Mouse (Mus musculus) urinary bladder, postnatal 36 days (tissue): Measurements from ENCODE around the gene Cldn24.

Source experiments
- DNase-seq, 2 experiments: peaks; one replicate each; pipeline ENCODE4 v3.0.0; 2022; ENCODE audit warnings: low spot score in 2 of 2, mixed read lengths in 1 of 2

The Cldn24 gene

DNA sequence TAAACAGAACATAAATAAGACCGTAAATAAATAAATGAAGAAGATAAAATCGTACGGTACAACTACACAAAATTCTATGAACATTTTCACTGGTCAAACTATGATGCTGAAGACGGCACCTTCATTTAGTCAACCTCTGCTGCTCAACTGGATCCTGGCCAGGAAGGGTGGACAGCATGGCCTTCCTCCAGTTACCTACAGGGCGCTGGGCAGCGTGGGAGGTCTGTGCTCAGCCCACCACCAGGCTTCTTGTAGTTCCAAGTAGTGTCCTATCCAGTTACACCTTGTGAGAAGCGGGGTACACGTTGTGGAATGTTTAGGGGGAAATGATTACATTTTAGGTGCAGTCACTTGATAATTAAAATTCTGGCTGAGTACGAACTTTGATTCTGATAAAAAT, 5.0 kb downstream of the Cldn24 start:
- no peak for DNase-seq

DNA sequence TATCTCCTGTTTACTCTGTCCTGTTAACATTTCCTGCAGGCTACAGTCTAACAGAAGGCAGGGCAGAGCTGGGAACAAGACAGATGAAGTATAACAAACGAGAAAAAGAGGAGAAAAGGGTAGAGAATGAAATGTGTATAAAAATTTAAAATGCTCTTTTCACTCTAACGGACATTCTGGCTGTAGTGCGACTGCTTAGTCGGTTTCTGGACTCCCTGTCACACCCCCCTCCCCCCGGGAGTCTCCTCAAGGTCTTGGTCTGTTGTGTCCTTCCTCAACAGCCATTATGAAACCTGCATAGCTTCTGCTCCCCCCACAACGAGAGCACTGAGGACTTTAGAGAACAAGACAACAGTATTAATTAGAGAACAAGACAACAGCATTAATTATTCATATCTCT, 10.7 kb downstream of the Cldn24 start:
- no peak for DNase-seq

DNA sequence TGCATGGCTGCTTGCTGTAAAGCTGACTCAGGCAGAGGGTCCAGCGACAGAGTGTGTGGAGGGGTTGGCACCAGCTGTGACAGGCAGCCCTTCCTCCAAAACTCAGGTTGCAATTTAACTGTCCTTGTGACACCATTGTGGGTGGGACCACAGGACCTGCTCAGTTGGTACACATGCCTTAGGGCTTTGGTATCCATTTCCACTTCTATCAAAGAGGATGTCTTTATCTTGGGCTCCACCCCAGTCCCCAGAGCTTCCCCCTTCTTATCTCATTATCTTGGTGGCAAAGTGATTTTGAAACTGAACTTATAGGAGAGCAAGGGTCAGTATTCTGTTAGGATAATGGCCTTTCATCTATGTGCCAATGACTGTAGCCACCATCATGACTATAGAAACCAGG, 12.0 kb downstream of the Cldn24 start:
- no peak for DNase-seq

DNA sequence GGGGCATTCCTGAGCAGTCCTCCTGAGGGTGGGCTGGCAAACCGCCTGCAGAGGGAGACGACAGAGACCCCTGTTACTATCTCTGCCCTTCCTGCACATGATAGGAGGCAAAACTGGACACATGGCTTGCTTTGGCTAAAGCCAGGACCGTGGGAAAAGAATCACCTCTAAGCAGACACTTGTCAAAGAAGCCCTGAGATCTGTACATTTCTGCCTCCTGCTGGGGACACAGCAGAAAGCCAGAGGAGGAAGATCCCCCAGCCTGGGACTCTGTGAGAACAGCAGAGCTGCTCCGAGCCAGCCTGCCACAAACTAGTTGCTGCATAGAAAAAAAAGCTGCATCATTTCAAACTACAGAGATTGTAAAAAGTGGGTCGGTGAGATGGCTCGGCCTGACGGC, 21.1 kb downstream of the Cldn24 start:
- no peak for DNase-seq

DNA sequence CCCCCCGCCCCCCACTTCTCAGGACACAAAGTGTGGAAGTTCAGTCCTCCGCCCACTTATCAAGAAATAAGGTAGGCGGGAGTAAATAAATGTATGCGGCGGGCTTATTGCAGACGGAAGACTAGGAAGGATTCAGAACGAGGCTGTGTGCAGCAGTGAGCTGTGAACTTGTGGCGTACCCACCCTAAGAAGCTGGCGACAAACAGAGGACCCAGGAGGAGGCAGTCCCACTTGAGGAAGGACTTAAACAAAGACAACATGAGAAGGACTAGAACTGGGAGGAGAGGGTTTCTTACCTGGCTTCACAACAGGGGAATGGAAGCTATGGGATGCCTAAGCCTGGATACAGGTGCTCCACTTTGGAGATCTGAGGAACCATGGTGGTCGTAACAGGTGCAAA, 21.7 kb downstream of the Cldn24 start:
- no peak for DNase-seq

DNA sequence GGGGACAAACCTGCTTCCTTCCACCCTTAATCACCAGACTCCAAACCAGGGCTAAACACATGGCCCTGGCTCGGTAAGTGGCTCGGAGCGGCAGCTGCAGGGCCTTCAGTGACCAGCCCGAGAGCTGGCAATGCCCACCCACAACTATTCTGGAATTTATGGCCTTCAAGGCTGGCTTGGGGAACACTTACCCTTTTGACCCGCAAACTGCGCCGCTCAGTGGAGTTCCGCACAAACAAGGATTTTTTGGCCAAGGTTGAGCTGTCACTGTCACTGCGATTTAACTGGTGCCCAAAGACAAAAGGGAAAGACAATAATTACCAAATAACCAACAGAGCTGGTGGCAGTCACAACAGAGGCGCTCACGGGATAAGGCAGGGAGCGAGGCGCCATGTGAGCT, 24.0 kb downstream of the Cldn24 start:
- DNase-seq: no peak

DNA sequence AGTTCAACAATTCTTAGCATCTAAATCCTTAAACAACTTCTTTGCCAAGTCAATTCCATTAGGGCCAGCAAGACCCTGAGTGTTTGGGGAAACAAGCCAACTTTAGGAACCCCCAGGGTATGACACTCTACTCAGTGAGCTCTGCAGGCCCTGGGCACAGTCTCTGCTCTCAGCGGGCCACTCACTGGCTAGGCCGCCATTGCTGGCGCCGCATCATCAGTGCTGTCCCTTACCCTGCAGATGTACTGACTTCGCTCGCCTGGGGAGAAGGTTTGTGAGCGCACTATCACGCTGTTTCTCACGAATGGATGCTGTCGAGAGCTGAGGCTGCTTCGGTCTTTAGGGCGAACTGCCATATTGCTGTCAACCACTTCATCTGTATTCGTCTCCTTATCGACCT, 25.2 kb downstream of the Cldn24 start:
- DNase-seq: no peak

DNA sequence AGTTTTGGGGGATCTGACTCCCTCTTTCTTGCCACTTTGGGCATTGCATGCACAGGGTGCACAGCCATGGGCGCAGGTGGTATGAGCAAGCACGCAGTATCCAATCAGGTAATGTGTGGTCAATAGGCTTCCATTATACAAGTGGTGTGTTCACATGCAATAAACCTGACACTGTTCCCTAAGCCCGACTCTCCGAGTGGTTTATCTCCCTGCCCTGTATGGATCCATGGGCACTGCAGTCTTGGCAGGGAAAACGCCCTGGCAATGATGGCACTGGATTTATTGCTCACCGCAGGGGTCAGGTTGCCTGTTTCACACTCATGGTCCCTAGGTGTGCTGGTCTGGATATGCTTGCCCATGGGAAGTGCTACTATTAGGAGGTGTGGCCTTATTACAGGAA, 26.0 kb downstream of the Cldn24 start:
- DNase-seq: no peak

DNA sequence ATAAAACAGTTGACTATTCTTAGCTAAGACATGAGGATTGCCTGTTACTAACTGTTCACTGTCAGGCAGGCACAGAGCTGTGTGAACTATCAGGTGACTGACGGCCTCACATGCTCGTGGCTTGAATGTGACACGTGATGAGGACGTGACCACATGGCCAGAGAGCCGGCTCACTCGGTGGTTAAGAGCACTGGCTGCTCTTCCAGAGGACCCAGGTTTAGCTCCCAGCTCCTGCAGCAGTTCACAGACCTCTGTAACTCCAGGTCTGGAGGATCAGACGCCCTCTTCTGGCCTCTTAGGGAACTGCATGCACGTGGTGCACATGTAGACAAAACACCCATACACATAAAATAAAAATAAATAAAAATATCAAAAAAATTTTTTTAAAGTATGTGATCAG, 27.9 kb downstream of the Cldn24 start:
- no peak for DNase-seq

DNA sequence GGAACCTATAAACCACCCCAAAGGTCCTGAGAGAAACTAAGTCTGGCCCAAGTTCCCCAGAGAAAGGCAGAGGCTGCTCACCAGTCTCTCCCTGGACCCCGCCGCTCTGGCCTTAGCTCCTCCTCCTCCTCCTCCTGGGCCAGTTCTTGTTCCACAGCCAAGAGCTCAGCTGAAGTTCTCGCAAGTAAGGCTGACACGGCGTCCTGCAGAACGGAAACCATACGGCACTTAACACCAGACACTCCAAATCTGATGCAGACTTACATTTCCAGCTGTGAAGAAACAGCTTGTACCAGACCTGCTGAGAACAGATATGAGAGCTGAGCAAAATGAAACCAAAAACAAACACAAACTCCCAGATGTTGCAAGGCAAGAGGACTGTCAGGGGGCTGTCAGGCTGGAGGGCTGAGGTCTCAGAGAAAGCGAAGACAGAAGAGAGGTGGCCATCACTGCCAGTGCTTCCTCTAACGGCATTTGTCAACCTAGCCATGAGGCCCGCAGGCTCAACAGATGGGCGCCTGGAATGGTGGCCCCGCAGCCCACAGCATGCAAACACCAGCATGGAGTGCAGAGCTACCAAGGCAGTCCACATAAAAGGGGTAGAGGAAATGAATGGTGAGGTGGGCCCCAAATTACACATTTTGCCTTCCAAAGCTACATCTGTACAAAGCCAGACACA, 30.0 kb downstream of the Cldn24 start:
- peak; percentile 33 to 59 for DNase-seq

DNA sequence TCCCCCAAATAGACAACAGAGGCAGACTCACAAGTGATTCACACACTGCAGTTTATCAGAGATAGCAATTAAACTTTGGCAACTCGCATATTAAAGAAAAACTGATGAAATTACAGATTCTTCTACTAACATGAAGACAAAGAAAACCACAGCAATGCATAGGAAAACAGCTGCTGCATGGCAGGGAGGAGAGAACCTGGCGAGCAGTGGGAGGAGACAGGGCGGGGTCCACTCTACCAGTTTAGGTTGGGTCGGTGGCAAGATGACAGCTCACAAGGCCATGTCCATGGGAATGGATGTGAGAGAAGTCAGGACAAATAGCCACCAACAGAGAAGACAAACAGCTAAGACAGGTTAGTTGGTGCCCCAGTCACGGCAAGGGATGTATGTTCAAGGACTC, 30.8 kb downstream of the Cldn24 start:
- no peak for DNase-seq

DNA sequence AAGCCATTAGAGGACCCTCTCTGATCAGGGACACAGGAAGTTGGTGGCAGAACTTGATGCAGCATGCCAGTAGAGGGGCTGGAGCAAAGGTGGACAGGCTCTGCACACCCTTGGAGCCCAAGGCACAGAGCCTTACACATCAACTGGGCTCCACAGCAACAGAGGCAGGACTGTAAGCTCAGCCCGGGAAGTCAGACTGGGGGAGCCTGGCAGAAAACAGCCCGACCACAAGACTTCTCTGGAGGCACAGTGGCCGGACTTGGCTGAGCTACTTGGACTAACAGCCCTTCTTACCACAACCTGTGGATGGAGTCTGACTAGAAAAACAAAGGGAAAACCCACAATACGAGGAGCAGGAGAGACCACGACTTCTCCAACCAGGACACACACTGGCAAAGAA, 31.4 kb downstream of the Cldn24 start:
- DNase-seq: no peak

DNA sequence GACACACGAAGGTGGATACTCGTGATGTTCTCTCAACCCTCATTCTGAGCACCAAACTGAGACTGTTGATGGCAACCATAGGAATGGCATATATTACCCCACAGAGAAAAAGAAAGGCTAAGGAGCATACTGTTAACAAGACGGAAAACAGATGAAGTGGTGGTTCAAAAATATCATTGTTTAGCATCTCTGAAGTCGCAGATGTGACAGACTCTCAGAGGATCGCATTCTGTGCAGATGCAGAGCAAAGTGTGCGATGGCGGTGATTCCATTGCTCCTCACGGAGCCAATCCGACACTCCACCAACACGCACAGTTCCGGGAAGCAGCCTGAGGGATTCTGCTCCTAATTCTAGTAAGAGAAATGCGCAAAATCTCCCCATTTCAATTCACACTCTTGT, 37.3 kb downstream of the Cldn24 start:
- DNase-seq: no peak

DNA sequence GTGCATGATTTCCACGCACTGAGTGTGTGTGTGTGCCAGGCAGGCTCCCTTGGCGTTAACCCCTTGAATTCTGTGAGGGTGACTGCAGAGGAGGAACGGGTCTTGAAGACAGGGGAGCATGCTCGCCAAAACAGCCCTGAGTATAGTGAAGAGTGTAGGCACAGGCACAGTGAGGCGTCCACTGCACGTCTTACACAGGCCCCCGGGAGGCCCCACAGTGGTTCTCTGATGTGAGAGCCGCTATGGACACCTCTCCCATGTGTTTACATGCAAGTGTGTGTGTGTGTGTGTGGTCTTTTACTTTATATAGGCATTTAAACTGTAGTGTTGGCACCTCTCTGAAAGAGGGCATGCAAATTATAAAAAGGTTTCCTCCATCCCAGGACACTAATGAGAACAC, 44.6 kb downstream of the Cldn24 start:
- DNase-seq: no peak

DNA sequence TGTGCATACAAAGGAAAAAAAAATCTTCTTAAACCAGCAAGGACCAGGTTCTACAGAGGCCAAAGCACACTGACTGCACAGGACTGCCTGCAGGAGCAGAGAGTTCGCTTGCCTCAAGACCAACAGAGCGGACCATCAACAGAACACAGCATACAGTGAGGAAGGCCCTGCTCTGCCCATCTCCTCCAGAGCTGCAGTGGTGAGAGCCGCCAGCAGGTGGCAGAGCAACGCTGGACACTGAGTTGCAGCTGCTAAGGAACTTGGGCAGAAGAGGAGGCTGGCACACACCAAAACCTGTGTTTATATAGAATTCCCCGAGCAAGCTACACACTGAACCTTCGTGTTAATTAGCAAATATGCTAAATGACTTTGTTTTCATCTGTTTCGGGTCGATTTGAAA, 45.1 kb downstream of the Cldn24 start:
- peak; percentile 76 to 83 for DNase-seq
